Mouse (Mus musculus) adrenal gland, adult 2 months (tissue): ENCODE data around the gene Pigq. TPM values are rescaled to one million over a fixed set of nuclear protein-coding genes. Genes with fewer than 3 reads are reported as not detected.

Source experiments
- DNase-seq: peaks from one replicate; pipeline ENCODE4 v3.0.0; 2021
- polyA plus RNA-seq: library from polyadenylated mRNA; depleted of rRNA; stranded (reverse); fragments of >200 nt; gene quantifications from 2 replicates; pipeline ENCODE4 v1.2.3, GENCODE M21; 2012
- total RNA-seq, 2 experiments: library from RNA; stranded (reverse); gene quantifications; 2 replicates each; pipeline ENCODE4 v1.2.3; 2021

Pigq gene
- total and polyA plus RNA-seq, 3 experiments: 105 to 187 (median 121) TPM

- peak; percentile 66 for DNase-seq
Observed at GRCm38 (mm10) chr17:25925348-25925747, 19.4 kb downstream of the Pigq start.

- DNase-seq: no peak
Observed at GRCm38 (mm10) chr17:25922120-25922519, 22.6 kb downstream of the Pigq start.

GRCm38 (mm10) chr17:25919786-25920642 lies 24.7 kb downstream of the Pigq start:
- peak; percentile 100 for DNase-seq

DNA sequence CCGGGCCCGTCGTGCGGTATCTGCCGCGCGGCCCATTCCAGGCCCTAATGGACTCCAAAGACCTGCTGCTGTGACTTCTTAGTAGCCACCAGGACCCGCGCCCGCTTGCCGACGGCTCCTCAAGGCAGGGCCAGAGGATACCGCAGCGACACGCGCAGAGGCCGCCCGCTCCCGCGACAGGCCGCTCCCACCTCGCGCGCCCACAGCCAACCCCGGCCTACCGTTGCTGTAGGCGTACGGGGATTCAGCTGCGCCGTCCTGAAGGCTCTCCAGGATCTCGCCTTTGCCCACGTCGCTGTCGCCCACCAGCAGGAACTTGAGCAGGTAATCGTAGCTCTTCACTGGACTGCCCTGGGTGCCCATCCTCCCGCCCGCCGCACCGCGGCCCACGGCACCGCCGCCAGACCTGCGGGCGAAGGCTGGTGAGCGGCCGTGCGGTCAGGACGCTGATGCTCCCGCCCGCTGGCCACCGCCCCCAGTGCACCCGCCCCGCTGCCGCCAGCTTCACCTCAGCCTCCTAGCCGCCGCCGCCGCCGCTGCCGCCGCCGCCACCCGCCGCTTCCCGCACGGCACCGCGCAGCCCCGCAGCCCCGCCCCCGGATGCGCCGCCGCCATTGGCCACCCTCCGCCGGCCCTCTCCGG lies 25.5 kb downstream of the Pigq start, which contains the start of gene Rab40c:
Gene Rab40c, minus strand, starts transcription at position 584 of the 642 bp plus-strand sequence.
- no peak for DNase-seq

DNA sequence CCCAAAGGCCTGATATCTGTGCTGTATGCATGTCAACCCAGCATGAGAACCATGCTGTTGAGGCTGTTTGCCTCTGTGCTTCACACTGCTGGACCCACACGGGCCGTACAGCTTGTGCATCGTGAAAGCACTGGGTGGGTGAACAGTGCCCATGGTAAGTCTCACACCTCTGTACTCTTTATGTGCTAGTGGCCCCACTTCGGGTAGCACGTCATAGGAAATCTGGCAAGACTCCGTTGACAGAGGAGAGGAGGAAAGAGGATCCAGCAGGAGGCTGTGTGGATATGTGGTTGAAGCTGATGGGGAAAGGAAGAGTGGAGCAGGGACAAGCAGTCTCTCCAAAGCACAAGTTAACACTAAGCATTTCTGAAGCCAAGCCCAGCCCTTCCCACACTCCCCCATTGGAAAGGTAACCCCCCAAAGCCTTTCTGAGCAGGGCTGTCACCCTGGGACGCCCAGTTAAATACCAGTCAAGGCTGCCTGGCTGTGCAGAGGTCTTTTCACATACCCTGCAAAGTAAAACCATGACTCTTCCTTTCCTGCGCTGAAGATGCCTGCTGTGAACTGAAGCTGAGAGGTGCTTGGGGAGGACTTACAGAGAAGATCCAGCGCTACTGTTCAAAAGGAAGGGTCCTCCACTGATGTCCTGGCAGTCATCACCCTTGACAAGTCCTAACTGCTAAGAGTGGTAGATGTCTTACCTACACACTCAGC lies 26.5 kb downstream of the Pigq start:
- no peak for DNase-seq

- peak; percentile 83 for DNase-seq
Observed at GRCm38 (mm10) chr17:25916931-25917647, 27.6 kb downstream of the Pigq start.

GRCm38 (mm10) chr17:25914295-25914694 lies 30.4 kb downstream of the Pigq start:
- DNase-seq: peak; percentile 23

GRCm38 (mm10) chr17:25913877-25914275 lies 30.9 kb downstream of the Pigq start:
- DNase-seq: peak; percentile 37

- peak; percentile 80 for DNase-seq
Observed at GRCm38 (mm10) chr17:25913186-25913876, 31.4 kb downstream of the Pigq start.

DNA sequence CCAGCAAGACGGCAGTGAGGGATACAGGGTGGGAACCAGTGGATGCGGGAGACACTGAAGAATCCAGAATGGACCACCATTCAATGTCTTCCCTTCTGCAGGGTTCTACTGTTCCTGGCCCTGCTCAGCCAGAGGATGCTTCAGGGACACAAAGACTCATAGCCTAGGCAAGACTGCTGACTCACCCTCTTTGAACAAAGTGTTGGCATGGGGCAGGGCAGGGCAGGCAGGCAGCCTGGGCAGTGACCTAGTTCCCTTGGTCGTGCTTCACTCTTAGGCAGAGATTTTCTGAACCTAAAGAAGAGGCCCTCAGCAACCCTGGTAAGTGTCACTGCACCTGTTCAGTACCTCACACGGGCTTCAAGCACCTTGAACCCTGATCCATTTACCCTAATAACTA lies 32.9 kb downstream of the Pigq start:
- peak; percentile 87 for DNase-seq

DNA sequence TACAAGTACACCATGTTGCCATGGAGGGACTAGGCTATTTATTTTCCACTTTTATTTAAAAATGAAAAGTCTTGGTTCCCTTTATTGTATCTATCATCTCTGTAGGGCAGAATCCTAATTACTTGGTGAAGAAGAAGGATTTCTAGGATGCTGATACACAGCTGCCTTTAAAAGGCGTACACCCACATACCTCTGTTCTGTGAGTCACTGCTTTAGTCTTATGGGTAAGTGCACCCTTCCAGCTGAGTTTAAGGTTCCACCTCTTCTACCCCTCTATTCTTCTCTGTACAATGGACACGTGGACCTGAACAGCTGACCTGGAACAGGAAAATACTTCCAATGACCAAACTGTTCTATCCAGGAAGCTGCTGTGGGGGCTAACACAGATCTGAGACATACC lies 37.1 kb downstream of the Pigq start:
- no peak for DNase-seq

DNA sequence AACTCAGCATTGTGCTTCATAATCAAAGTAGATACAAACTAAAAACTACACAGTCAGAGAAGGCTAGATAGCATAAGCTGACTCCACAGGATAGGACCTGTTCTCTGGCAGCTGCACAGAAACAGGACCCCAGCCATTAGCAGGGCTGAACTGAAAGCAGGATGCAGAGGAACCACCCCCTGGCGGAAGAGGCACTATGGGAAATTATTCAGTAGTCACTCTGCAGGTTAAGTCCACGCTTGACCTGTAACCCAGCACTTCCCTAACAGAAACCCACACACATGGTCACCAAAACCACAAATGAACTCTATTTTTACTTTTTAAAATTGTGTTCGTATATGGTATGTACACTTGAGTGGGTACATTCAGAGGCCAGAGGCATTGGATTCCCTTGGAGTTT lies 41.7 kb downstream of the Pigq start:
- DNase-seq: no peak

- DNase-seq: no peak
Observed at GRCm38 (mm10) chr17:25900193-25900592, 44.5 kb downstream of the Pigq start.

- DNase-seq: no peak
Observed at GRCm38 (mm10) chr17:25895891-25896290, 48.8 kb downstream of the Pigq start.

DNA sequence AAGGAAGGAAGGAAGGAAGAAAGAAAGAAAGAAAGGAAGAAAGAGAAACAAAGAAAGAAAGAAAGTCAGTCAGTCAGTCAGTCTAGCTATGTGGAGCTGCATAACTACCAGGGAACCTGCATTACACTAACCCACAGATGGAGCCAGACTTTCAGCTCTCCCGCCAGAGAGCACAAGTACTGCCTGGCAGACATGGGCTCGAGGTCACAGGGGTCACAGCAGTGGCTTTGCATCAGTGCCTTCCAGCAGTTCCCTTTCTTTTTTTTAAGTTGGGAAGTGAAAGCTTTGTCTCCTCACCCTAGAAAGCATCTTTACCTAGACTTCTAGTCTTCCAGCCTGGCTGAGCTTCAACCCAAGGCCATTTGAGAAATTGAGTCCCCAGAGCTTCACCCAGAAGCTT lies 49.3 kb downstream of the Pigq start:
- no peak for DNase-seq

GRCm38 (mm10) chr17:25893975-25894617 lies 50.6 kb downstream of the Pigq start:
- peak; percentile 82 for DNase-seq

- no peak for DNase-seq
Observed at GRCm38 (mm10) chr17:25888837-25889236, 55.9 kb downstream of the Pigq start.

DNA sequence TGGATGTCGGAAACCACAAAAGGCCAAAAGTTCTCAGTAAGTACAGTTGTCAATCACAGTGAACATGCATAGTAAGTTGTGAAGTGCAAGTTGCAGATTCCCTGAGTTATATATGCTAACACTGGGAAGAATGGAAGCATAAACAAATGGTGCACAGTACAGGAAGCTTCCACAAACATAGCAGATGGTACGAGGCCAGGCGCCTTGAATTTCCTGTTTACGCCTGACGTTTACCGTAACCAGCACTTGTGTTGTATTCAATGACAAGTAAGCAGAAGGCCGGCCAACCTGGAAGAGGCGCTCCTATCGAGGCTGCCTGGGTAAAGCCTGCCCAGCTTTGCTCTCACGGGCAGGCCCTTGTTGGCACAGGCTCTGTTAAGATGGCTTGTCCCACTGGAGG lies 57.3 kb downstream of the Pigq start:
- DNase-seq: no peak

DNA sequence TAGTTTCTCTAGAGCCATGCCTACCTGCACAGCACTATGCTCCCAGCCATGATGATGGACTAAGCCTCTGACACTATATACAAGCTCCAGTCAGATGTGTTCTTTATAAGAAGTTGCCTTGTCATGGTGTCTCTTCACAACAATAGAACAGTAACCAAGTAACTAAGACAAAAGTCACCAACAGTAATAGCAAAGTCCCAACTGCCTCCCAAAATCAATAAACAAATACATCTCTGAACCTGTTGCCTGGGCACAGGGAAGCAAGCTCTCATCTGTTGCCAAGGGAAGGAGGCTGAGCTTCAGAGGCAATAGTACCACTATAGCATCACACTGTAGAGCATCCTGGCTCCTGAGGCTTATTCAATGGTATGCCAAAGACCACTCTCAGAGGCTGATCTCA lies 57.9 kb downstream of the Pigq start:
- no peak for DNase-seq

GRCm38 (mm10) chr17:25885636-25886035 lies 59.1 kb downstream of the Pigq start:
- no peak for DNase-seq

GRCm38 (mm10) chr17:25883824-25884223 lies 60.9 kb downstream of the Pigq start:
- DNase-seq: no peak
